Mouse (Mus musculus) Muller cell, postnatal 12 days (primary cell): ENCODE measurements around the gene Psg27.
"Not testable (repeated sequence)": the region's sequence is repeated elsewhere in the genome, so short reads cannot be mapped to it uniquely, and the experiment has no call there.

Experiments used
- DNase-seq: peaks from one replicate; pipeline ENCODE4 v3.0.0-alpha.2; 2015; ENCODE audit errors: inconsistent ontology term

Gene Psg27

GRCm38 (mm10) chr7:18567205-18567604 is at the start of gene Psg27:
Psg27 (minus strand) TSS chr7:18567305.
- no peak for DNase-seq

- not testable (repeated sequence) for DNase-seq
Measured at GRCm38 (mm10) chr7:18616401-18616800, 49.3 kb upstream of the Psg27 start, which contains the start of gene Psg23. Psg23 (minus strand) TSS chr7:18616501.

- DNase-seq, result no peak
Measured at GRCm38 (mm10) chr7:18559850-18560249, 7.3 kb downstream of the Psg27 start.

GRCm38 (mm10) chr7:18555751-18556150 is 11.4 kb downstream of the Psg27 start:
- not testable (repeated sequence) for DNase-seq

- DNase-seq, result no peak
Measured at GRCm38 (mm10) chr7:18533420-18533819, 33.7 kb downstream of the Psg27 start.

GRCm38 (mm10) chr7:18532169-18532568 is 34.9 kb downstream of the Psg27 start, which contains the start of gene Psg25:
Psg25 (minus strand) TSS chr7:18532269.
- no peak for DNase-seq

- no peak for DNase-seq
Measured at GRCm38 (mm10) chr7:18524668-18525067, 42.4 kb downstream of the Psg27 start.

- DNase-seq, result not testable (repeated sequence)
Measured at GRCm38 (mm10) chr7:18512848-18513247, 54.3 kb downstream of the Psg27 start.

GRCm38 (mm10) chr7:18512417-18512816 is 54.7 kb downstream of the Psg27 start:
- DNase-seq, result not testable (repeated sequence)

GRCm38 (mm10) chr7:18511479-18511878 is 55.6 kb downstream of the Psg27 start:
- no peak for DNase-seq
